Mouse (Mus musculus): ENCODE results near the gene Nlrp10. TPM values are rescaled to one million over a fixed set of nuclear protein-coding genes. Genes with fewer than 3 reads are reported as not detected.

Nlrp10 gene
- 0.01 TPM in 1 of 2 replicates, not detected in the other for polyA plus RNA-seq (2012; rRNA removed)

DNA sequence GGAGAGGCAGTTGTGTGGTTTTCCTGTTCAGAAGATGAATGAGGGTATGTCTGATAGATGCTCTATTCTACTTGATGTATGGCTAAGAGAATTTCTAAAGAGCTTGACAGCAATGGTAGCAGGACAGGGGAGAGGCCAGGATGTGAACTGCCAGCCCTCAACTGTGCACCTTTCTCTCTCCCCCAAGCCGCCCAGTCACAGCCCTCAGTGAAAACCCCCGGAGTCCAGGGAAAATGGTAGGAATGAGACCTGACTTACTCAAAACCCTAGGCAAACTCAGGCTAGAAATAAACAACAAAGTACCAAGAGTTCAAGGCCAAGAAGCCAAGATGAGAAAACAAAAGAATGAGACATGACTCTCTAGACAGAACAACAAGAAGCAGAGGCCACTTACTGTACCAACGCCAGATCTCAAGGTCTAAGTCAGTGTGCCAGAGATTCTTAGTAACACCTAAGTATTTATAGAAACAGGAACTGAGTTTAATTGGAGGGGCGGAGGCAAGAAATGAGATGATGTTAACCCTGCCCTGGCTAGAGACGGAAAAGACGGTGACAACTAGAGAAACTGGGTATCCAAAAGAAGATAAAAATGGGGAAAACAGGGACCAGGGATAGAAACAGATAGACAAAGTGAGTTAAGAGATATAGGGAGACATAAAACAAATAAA, at the start of gene Nlrp10:
TSS of gene Nlrp10 (minus strand) at position 453 of the 668 bp plus-strand sequence.

DNA sequence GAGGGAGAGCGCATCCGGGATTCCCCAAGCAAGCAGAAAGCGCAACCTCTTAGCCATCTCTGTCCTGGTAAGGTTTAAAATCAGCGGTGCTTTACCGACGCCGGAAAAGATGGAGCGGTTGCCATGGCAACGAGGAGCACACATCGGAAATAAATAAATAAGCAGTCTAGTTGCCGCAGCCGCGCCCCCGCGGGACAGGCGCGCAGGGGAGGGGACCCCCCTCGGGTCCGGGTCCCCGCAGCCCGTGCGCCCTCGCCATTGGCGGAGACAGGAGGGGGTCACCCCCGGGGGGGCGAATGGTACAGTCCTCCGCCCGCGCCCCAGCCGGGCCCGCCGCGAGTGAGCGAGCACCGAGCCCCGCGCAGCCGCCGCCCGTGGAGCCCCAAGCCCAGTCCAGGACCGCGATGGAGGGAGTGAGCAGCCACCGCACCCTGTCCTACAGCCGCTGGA, 20.4 kb upstream of the Nlrp10 start, which contains the start of gene Tub:
TSS of gene Tub (plus strand) at position 27 of the 450 bp plus-strand sequence.

DNA sequence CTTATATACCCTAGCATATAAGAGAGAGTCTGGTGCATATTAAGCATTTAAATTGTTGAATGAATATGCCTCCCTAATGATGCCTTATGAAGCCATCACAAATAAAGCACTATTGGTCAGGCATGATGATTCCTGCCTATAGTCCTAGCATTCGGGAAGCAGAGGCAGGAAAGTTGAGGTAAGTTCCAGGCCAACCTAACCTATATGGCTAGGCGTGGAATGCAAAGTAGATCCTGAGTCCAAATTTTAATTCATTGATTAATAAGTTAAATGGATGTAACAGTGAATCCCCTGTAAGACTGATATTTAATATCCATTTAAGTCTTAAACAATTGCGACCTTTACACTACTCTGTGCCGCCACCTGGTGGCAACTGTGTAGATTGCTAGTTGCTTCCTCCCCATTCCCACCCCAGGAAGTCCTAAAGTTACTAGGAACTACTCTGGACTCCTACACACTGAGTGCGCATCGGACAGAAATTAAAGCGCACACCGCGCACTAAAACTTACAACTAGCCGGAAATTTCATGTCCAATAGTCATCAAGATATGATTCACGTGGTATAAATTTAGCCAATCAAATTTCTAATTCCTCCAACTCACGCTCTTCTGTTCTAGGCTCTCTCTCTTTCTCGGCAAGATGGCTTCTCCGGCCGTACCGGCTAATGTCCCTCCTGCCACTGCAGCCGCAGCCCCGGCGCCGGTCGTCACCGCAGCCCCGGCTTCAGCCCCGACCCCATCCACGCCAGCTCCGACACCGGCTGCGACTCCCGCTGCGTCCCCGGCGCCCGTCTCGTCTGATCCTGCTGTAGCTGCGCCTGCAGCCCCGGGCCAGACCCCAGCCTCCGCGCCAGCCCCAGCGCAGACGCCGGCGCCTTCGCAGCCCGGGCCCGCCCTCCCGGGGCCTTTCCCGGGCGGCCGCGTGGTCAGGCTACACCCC, 4.1 kb upstream of the Nlrp10 start, which contains the start of gene Eif3f:
TSS of gene Eif3f (plus strand) at position 624 of the 938 bp plus-strand sequence.

DNA sequence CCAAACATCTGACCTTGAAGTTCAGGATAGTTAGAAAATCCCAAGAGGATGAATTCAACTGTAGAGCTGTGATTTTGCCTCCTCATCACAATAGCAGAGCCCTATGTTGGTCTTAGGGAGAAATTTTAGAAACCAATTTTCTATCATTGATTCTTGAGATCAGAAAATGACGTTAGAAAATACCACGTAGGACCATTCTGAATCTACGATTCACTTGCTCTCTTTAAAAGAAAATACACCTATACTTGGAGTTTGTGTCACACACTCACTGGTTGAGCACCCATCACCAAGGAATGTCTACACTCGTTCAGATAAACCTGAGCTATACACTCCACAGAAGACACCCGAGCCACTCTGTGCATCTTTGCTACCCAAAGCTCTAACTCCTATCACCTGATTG, 35.7 kb downstream of the Nlrp10 start, which contains the start of gene Olfr519:
TSS of gene Olfr519 (minus strand) at position 101 of the 400 bp plus-strand sequence.

GRCm38 (mm10) chr7:108884906-108885305, 45.1 kb downstream of the Nlrp10 start, which contains the start of gene Olfr518:
Gene Olfr518, minus strand, starts transcription at chr7:108885006.

GRCm38 (mm10) chr7:108872279-108872678, 57.7 kb downstream of the Nlrp10 start, which contains the start of gene Olfr517:
Gene Olfr517, minus strand, starts transcription at chr7:108872379.

Other genes starting within 250 kb of the Nlrp10 start
- not detected in 2 replicates for gene Olfr512, start 216.9 kb downstream of the Nlrp10 start, polyA plus RNA-seq (2012; rRNA removed)
- not detected in 2 replicates for gene Olfr513, start 179.2 kb downstream of the Nlrp10 start, polyA plus RNA-seq (2012; rRNA removed)
- not detected in 2 replicates for gene Olfr514, start 104.2 kb downstream of the Nlrp10 start, polyA plus RNA-seq (2012; rRNA removed)
- not detected in 2 replicates for gene Olfr516, start 79.6 kb downstream of the Nlrp10 start, polyA plus RNA-seq (2012; rRNA removed)
- not detected in 2 replicates for gene Olfr517, start 57.8 kb downstream of the Nlrp10 start, polyA plus RNA-seq (2012; rRNA removed)
- not detected in 2 replicates for gene Olfr518, start 45.2 kb downstream of the Nlrp10 start, polyA plus RNA-seq (2012; rRNA removed)
- not detected in 2 replicates for gene Olfr519, start 35.8 kb downstream of the Nlrp10 start, polyA plus RNA-seq (2012; rRNA removed)
- 28.0 and 34.2 TPM in 2 replicates for gene Eif3f, start 4.2 kb upstream of the Nlrp10 start, polyA plus RNA-seq (2012; rRNA removed)
- gene Tub, start 20.2 kb upstream of the Nlrp10 start, polyA plus RNA-seq (2012; rRNA removed), result 0.01 and 0.07 TPM in 2 replicates
- 0.16 and 0.20 TPM in 2 replicates for gene Ric3, start 153.2 kb upstream of the Nlrp10 start, polyA plus RNA-seq (2012; rRNA removed)
- 1.3 and 1.8 TPM in 2 replicates for gene Lmo1, start 245.0 kb upstream of the Nlrp10 start, polyA plus RNA-seq (2012; rRNA removed)

All from liver, embryonic 18 days (tissue).